Mouse (Mus musculus): Measurements from ENCODE around the gene Kremen2. TPM values are rescaled to one million over a fixed set of nuclear protein-coding genes. Genes with fewer than 3 reads are reported as not detected.

Gene Kremen2
- polyA plus RNA-seq, 1 experiment from 2014 or later = 6.8 TPM

DNA sequence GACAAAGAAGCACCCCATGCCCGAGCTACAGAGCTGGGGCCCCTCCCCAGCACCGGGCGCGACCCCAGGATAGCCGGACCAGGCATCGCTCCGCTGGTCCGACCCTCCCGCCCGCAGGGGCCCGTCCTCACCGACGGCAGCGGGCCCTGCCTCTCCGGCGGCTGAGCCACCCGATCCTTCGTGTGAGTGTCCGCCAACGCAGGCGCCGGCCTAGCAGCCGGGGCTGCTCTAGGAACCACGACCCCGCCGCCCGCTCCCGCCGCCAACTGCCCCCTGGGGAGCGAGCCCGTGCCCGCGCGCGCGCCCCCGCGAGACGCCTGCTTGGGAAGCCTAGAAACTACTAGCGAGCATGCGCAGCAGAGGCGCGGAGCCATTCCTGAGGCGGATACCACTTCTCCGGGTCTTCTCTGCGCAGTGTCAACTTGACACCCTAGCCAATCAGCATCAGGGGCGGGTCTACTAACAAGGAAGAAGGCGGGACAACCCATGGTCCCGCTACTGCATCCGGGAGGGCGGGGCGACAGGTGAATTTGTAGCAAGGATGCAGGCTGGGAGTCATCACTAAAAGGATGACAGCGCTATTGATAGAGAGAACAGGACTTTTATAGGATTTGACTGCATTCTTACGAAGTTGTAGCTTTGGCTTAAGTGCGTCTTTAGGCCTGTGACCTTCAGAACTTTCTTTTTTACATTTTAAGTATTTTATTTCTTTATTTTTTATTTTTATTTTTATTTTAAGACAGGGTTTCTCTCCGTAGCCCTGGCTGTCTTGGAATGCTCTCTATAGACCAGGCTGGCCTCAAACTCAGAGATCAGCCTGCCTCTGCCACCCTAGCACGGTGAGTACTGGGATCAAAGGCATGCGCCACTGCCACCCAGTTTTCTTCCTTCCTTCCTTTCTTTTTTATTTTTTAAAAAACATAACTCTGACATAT, 25.9 kb upstream of the Kremen2 start, which contains the start of gene Flywch1:
TSS of gene Flywch1 (minus strand) at position 319 of the 935 bp plus-strand sequence.
- 3% methylated on average over 54 of the region's 58 CpGs for WGBS
- peak; percentile 97 for ATAC-seq (ENCODE audit: insufficient read depth, low FRiP score, low TSS enrichment)
- H3K9ac ChIP-seq (ENCODE audit: low read length) = peak within 1 kb of the TSS; percentile 92
- H3K9me3 ChIP-seq (ENCODE audit: control insufficient read depth, low read length) = no peaks in the 10 kb centered on the region
- DNase-seq (ENCODE audit: low spot score) = peak; percentile 98
- H3K4me3 ChIP-seq (ENCODE audit: low read depth, low read length) = peak within 1 kb of the TSS; percentile 79
- H3K4me2 ChIP-seq (ENCODE audit: low read depth) = peak within 1 kb of the TSS; percentile 64
- H3K27me3 ChIP-seq (ENCODE audit: control insufficient read depth, insufficient read depth, low read length) = no peaks in the 10 kb centered on the region
- peaks cover 5% of the 10 kb centered on the region for H3K4me1 ChIP-seq (ENCODE audit: control insufficient read depth, insufficient read depth, low read length)
- peak within 1 kb of the TSS; percentile 76 for H3K27ac ChIP-seq (ENCODE audit: low read depth, low read length)
- no peaks in the 10 kb centered on the region; the same call in 1 of the 2 replicates for H3K36me3 ChIP-seq (ENCODE audit: control insufficient read depth, insufficient read depth, low read length)

DNA sequence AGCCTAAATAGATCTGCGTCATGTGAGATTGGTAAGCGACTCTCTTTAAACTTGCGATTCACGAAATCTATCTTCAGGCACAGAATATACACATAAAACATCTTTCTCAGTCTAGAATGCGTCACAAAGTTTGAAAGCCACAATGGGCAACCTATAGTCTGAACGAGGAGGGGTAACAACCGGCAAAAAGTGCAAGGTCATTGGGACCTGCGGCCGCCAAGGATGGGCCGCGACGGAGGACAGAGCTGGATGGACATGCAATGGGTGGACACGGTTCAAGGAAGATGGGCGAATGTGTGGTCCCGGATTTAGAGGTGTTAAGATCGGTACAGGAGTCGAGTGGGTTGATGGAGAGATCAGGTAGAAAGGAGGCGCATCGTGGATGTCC, 25.3 kb upstream of the Kremen2 start:
- Histone ChIP-seq H3K27me3 (ENCODE audit: control insufficient read depth, insufficient read depth, low read length) (no peaks in the 10 kb centered on the region), H3K9ac (ENCODE audit: low read length) (peak overlapping the region; percentile 92), H3K4me1 (ENCODE audit: control insufficient read depth, insufficient read depth, low read length) (peaks cover 5% of the 10 kb centered on the region), H3K27ac (ENCODE audit: low read depth, low read length) (peak overlapping the region; percentile 76), H3K4me3 (ENCODE audit: low read depth, low read length) (peak overlapping the region; percentile 79), H3K9me3 (ENCODE audit: control insufficient read depth, low read length) (no peaks in the 10 kb centered on the region), H3K36me3 (ENCODE audit: control insufficient read depth, insufficient read depth, low read length) (no peaks in the 10 kb centered on the region; the same call in 1 of the 2 replicates), H3K4me2 (ENCODE audit: low read depth) (peak overlapping the region; percentile 64)
- 1% methylated on average over 19 of the region's 19 CpGs for WGBS
- no peak for DNase-seq (ENCODE audit: low spot score)
- peak; percentile 36; the same call in 1 of the 2 replicates for ATAC-seq (ENCODE audit: insufficient read depth, low FRiP score, low TSS enrichment)

DNA sequence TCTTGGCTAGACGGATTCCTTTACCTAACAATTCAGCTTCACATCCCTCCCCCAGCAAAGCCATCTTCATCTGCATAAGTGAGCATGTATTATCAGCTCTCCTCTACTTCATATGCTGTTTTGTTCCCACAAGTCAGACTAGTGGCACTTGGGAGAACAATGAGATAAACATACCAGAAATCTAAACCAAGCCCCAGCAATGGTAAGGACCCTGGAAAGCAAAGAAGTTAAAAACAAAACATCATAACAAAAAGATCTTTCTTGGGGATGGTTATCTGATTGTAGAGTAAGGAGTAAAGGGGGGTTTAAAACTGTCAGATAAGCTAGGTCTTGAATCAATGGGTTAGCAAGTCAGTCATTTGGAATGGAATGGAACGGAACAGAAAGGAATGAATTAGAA, 24.9 kb upstream of the Kremen2 start:
- DNase-seq (ENCODE audit: low spot score) (no peak), ATAC-seq (ENCODE audit: insufficient read depth, low FRiP score, low TSS enrichment) (no peak)
- Histone ChIP-seq H3K9ac (ENCODE audit: low read length) (peak overlapping the region; percentile 92), H3K36me3 (ENCODE audit: control insufficient read depth, insufficient read depth, low read length) (no peaks in the 10 kb centered on the region; the same call in 1 of the 2 replicates), H3K27ac (ENCODE audit: low read depth, low read length) (no peak overlapping the region), H3K4me1 (ENCODE audit: control insufficient read depth, insufficient read depth, low read length) (peaks cover 5% of the 10 kb centered on the region), H3K4me2 (ENCODE audit: low read depth) (peak overlapping the region; percentile 64), H3K9me3 (ENCODE audit: control insufficient read depth, low read length) (no peaks in the 10 kb centered on the region), H3K27me3 (ENCODE audit: control insufficient read depth, insufficient read depth, low read length) (no peaks in the 10 kb centered on the region), H3K4me3 (ENCODE audit: low read depth, low read length) (peak overlapping the region; percentile 79)
- 12% methylated on average over 2 of the region's 2 CpGs for WGBS

DNA sequence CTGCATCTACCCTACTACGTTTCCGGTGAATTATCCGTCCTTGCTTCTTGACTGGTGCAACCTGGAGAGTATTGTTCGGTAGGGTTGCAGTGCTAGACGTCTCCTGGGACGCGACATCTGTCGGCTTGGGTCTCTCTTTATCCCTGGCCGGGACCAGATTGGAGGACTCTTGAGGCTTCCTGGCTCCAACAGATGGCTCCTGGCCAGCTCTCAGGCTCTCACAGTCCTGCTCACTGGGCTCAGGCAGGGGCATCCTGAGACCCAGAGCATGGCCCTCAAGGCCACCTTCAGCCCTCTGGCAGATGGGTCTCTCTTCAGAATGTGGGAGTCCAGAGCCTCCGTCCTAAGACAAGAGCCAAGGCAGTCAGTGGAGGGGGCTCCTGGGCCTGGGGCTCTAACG, 17.3 kb upstream of the Kremen2 start:
- H3K9me3 ChIP-seq (ENCODE audit: control insufficient read depth, low read length) = no peaks in the 10 kb centered on the region
- ATAC-seq (ENCODE audit: insufficient read depth, low FRiP score, low TSS enrichment) (no peak), DNase-seq (ENCODE audit: low spot score) (no peak)
- H3K36me3 ChIP-seq (ENCODE audit: control insufficient read depth, insufficient read depth, low read length) = peaks cover 26% of the 10 kb centered on the region
- no peaks in the 10 kb centered on the region for H3K4me1 ChIP-seq (ENCODE audit: control insufficient read depth, insufficient read depth, low read length)
- no peaks in the 10 kb centered on the region for H3K27me3 ChIP-seq (ENCODE audit: control insufficient read depth, insufficient read depth, low read length)
- no peak overlapping the region for H3K27ac ChIP-seq (ENCODE audit: low read depth, low read length)
- WGBS = 93% methylated on average over 11 of the region's 11 CpGs
- no peak overlapping the region for H3K4me3 ChIP-seq (ENCODE audit: low read depth, low read length)
- no peak overlapping the region for H3K9ac ChIP-seq (ENCODE audit: low read length)
- no peak overlapping the region for H3K4me2 ChIP-seq (ENCODE audit: low read depth)

DNA sequence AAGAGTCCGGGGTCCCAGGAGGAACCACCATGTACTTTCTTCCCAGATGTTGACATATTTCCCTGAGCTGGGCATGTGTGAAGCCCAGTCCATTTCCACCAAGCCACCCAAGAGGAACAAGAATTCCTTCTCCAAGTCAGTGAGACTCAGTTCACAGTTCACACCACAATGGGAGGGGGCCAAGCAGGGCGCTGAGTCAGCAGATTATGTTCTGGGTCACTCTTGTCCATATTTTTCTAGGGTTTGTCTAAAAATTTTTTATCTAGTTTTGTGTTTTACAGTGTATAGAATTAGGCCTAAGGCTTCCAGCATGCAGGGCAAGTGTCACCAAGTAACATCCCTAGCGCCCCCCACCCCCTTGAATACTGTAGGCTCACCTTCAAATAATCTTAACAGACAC, 15.5 kb upstream of the Kremen2 start:
- Histone ChIP-seq H3K36me3 (ENCODE audit: control insufficient read depth, insufficient read depth, low read length) (peaks cover 39% of the 10 kb centered on the region), H3K9ac (ENCODE audit: low read length) (no peak overlapping the region), H3K27ac (ENCODE audit: low read depth, low read length) (no peak overlapping the region), H3K4me3 (ENCODE audit: low read depth, low read length) (no peak overlapping the region), H3K4me1 (ENCODE audit: control insufficient read depth, insufficient read depth, low read length) (no peaks in the 10 kb centered on the region), H3K4me2 (ENCODE audit: low read depth) (no peak overlapping the region), H3K9me3 (ENCODE audit: control insufficient read depth, low read length) (no peaks in the 10 kb centered on the region), H3K27me3 (ENCODE audit: control insufficient read depth, insufficient read depth, low read length) (no peaks in the 10 kb centered on the region)
- ATAC-seq (ENCODE audit: insufficient read depth, low FRiP score, low TSS enrichment) (no peak), DNase-seq (ENCODE audit: low spot score) (no peak)
- WGBS = 89% methylated on average over 3 of the region's 3 CpGs

DNA sequence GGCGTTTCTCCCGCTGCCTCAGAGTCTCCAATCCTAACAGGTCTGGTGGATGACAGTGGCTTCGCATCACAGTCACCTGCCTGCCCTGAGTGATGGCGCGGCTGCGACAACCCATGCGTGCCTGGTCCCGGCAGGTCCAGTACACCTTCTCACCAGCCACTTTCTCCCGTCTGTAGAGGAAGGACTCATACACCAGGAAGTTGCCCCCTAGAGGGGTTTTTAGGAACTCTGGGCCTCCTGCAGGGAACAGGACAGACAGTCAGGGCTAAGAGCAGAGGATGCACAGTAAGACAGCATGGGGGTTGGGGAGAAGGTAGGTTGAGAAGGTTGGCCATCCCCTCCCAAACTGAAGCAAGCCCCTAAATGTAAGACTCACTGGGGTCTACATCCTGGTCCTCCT, 14.6 kb upstream of the Kremen2 start:
- no peaks in the 10 kb centered on the region for H3K9me3 ChIP-seq (ENCODE audit: control insufficient read depth, low read length)
- no peak overlapping the region for H3K4me2 ChIP-seq (ENCODE audit: low read depth)
- no peaks in the 10 kb centered on the region for H3K4me1 ChIP-seq (ENCODE audit: control insufficient read depth, insufficient read depth, low read length)
- H3K36me3 ChIP-seq (ENCODE audit: control insufficient read depth, insufficient read depth, low read length) = peaks cover 45% of the 10 kb centered on the region
- no peak overlapping the region for H3K4me3 ChIP-seq (ENCODE audit: low read depth, low read length)
- no peak overlapping the region for H3K27ac ChIP-seq (ENCODE audit: low read depth, low read length)
- H3K27me3 ChIP-seq (ENCODE audit: control insufficient read depth, insufficient read depth, low read length) = no peaks in the 10 kb centered on the region
- ATAC-seq (ENCODE audit: insufficient read depth, low FRiP score, low TSS enrichment) (no peak), DNase-seq (ENCODE audit: low spot score) (no peak)
- 94% methylated on average over 9 of the region's 9 CpGs for WGBS
- no peak overlapping the region for H3K9ac ChIP-seq (ENCODE audit: low read length)

- WGBS = 79% methylated on average over 8 of the region's 8 CpGs
- Histone ChIP-seq H3K36me3 (ENCODE audit: control insufficient read depth, insufficient read depth, low read length) (peaks cover 49% of the 10 kb centered on the region), H3K27me3 (ENCODE audit: control insufficient read depth, insufficient read depth, low read length) (no peaks in the 10 kb centered on the region), H3K4me1 (ENCODE audit: control insufficient read depth, insufficient read depth, low read length) (no peaks in the 10 kb centered on the region), H3K9ac (ENCODE audit: low read length) (no peak overlapping the region), H3K27ac (ENCODE audit: low read depth, low read length) (no peak overlapping the region), H3K4me3 (ENCODE audit: low read depth, low read length) (no peak overlapping the region), H3K4me2 (ENCODE audit: low read depth) (no peak overlapping the region), H3K9me3 (ENCODE audit: control insufficient read depth, low read length) (no peaks in the 10 kb centered on the region)
- DNase-seq (ENCODE audit: low spot score) (no peak), ATAC-seq (ENCODE audit: insufficient read depth, low FRiP score, low TSS enrichment) (no peak)
Observed at GRCm38 (mm10) chr17:23758801-23759200, 13.2 kb upstream of the Kremen2 start.

- WGBS = 96% methylated on average over 9 of the region's 9 CpGs
- peaks cover 58% of the 10 kb centered on the region for H3K36me3 ChIP-seq (ENCODE audit: control insufficient read depth, insufficient read depth, low read length)
Observed at GRCm38 (mm10) chr17:23757581-23757980, 11.9 kb upstream of the Kremen2 start.

GRCm38 (mm10) chr17:23755689-23756088, 10.1 kb upstream of the Kremen2 start:
- Histone ChIP-seq H3K9ac (ENCODE audit: low read length) (no peak overlapping the region), H3K4me3 (ENCODE audit: low read depth, low read length) (no peak overlapping the region), H3K9me3 (ENCODE audit: control insufficient read depth, low read length) (no peaks in the 10 kb centered on the region), H3K4me2 (ENCODE audit: low read depth) (no peak overlapping the region), H3K36me3 (ENCODE audit: control insufficient read depth, insufficient read depth, low read length) (peaks cover 53% of the 10 kb centered on the region), H3K27me3 (ENCODE audit: control insufficient read depth, insufficient read depth, low read length) (no peaks in the 10 kb centered on the region), H3K4me1 (ENCODE audit: control insufficient read depth, insufficient read depth, low read length) (no peaks in the 10 kb centered on the region), H3K27ac (ENCODE audit: low read depth, low read length) (no peak overlapping the region)
- DNase-seq (ENCODE audit: low spot score) (no peak), ATAC-seq (ENCODE audit: insufficient read depth, low FRiP score, low TSS enrichment) (no peak)
- WGBS = 89% methylated on average over 13 of the region's 13 CpGs

More at GRCm38 (mm10) chr17:23757581-23757980, 11.9 kb upstream of the Kremen2 start:
- H3K9me3 ChIP-seq (ENCODE audit: control insufficient read depth, low read length) = no peaks in the 10 kb centered on the region
- DNase-seq (ENCODE audit: low spot score) (no peak), ATAC-seq (ENCODE audit: insufficient read depth, low FRiP score, low TSS enrichment) (no peak)
- no peak overlapping the region for H3K27ac ChIP-seq (ENCODE audit: low read depth, low read length)
- no peak overlapping the region for H3K4me2 ChIP-seq (ENCODE audit: low read depth)
- H3K4me1 ChIP-seq (ENCODE audit: control insufficient read depth, insufficient read depth, low read length) = no peaks in the 10 kb centered on the region
- H3K27me3 ChIP-seq (ENCODE audit: control insufficient read depth, insufficient read depth, low read length) = no peaks in the 10 kb centered on the region
- no peak overlapping the region for H3K4me3 ChIP-seq (ENCODE audit: low read depth, low read length)
- no peak overlapping the region for H3K9ac ChIP-seq (ENCODE audit: low read length)
